Comparison of ENCODE assay signal across 12 mouse cellular contexts in genomic region chr5:118967718-118968117, GRCm38 (mm10).
DNase-seq lines count a peak whose midpoint lies in the region; ATAC-seq lines count a peak whose summit lies in the region.
"Had no signal": no experiment of that assay in that cellular context is flagged by ENCODE, and none has a peak within 500 bp of the region (broad histone marks: within the 10 kb centered on the region; RNA-seq: fewer than 3 reads in every experiment).

No protein-coding gene starts in this region.

- H3K36me3 ChIP-seq in heart, embryonic 11.5 days (ENCODE audit: control insufficient read depth, insufficient read depth, low read length), result no peaks in the 10 kb centered on the region
- H3K36me3 ChIP-seq: lung, embryonic 15.5 days; midbrain, embryonic 15.5 days had no signal

- H3K27ac ChIP-seq in heart, embryonic 11.5 days (ENCODE audit: low read depth, low read length), result no peak overlapping the region
- H3K27ac ChIP-seq: lung, embryonic 15.5 days; midbrain, embryonic 15.5 days had no signal

- WGBS in heart, embryonic 11.5 days (ENCODE audit: insufficient replicate concordance), result 59% methylated on average over 11 of the region's 11 CpGs

- no peaks in the 10 kb centered on the region for H3K4me1 ChIP-seq in heart, embryonic 11.5 days (ENCODE audit: control insufficient read depth, insufficient read depth, low read length)
- H3K4me1 ChIP-seq: midbrain, embryonic 15.5 days had no signal

- H3K4me3 ChIP-seq in heart, embryonic 11.5 days (ENCODE audit: low read depth, low read length), result no peak overlapping the region
- H3K4me3 ChIP-seq: lung, embryonic 15.5 days; midbrain, embryonic 15.5 days had no signal

- intact Hi-C loops in heart, postnatal 14 days (cut with DNase I), result loop anchor here (5.0 kb wide), 1 partner anchor 705 kb away; the partner anchor contains the start of gene Tbx3

- no peak overlapping the region for H3K9ac ChIP-seq in heart, embryonic 11.5 days (ENCODE audit: low read depth, low read length)
- H3K9ac ChIP-seq: lung, embryonic 15.5 days; midbrain, embryonic 15.5 days had no signal

- H3K9me3 ChIP-seq in heart, embryonic 11.5 days (replicated peaks; ENCODE audit: control insufficient read depth, low read length), result no peaks in the 10 kb centered on the region
- H3K9me3 ChIP-seq: lung, embryonic 15.5 days; midbrain, embryonic 15.5 days had no signal

- peak; percentile 30 to 71 for DNase-seq in heart, adult 18-20 months
- DNase-seq in R1 (ENCODE audit: low read depth, low spot score), result peak; percentile 19
- peak; percentile 21 to 35 for DNase-seq in heart, postnatal 14 days
- DNase-seq in kidney, postnatal 10 days, result peak; percentile 66
- no peak for DNase-seq in thymus, postnatal 36 days
- no peak for DNase-seq in layer of hippocampus, adult 9-11 months
- DNase-seq in embryo, embryonic 11 days, result no peak
- DNase-seq: cerebellum, adult 11 months had no signal

- H3K4me2 ChIP-seq in heart, embryonic 11.5 days, result no peak overlapping the region
- H3K4me2 ChIP-seq: lung, embryonic 15.5 days; midbrain, embryonic 15.5 days had no signal

- ATAC-seq in heart, embryonic 11.5 days (replicated peaks; ENCODE audit: insufficient number of reproducible peaks, low FRiP score, low TSS enrichment), result no peak
- ATAC-seq: forebrain, embryonic 14.5 days; midbrain, embryonic 15.5 days had no signal

- H3K27me3 ChIP-seq in heart, embryonic 11.5 days (ENCODE audit: control insufficient read depth, insufficient read depth, low read length), result no peaks in the 10 kb centered on the region
- H3K27me3 ChIP-seq: lung, embryonic 15.5 days; midbrain, embryonic 15.5 days had no signal

Comparison
In these comparisons a context has a peak if more than half of its experiments do, and no peak if none do; other contexts are left out.
1. DNase-seq: peak in heart, adult 18-20 months (2 of 2), R1 (single experiment), heart, postnatal 14 days (2 of 2) and kidney, postnatal 10 days (single experiment); none in thymus, postnatal 36 days (0 of 2), layer of hippocampus, adult 9-11 months (single experiment) and embryo, embryonic 11 days (single experiment).